Mouse (Mus musculus): Measurements from ENCODE around the gene Reln.

DNA sequence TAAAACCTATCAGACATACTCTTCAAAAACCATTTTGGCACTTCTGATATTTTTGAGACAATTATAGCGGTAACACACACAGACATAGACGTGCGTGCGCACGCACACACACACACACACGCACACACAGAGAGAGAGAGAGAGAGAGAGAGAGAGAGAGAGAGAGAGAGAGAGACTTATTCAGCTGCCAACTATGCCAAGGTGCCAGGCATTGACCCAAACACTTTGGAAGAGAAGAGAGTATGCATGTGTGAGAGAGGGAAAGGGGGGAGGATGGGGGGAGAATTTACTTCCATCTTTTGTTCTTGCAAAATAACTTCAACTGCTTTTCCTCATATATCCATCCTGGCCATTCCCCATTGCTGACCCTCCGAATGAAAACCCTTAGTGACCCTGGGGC is 28.0 kb downstream of the Reln start:
- TF ChIP-seq CTCF (IDR thresholded peaks at IDR 0.05; ENCODE audit: borderline replicate concordance, control insufficient read depth, extremely low read depth, insufficient read depth, low read length, poor library complexity) (no peak), POLR2A (IDR thresholded peaks at IDR 0.05; ENCODE audit: control insufficient read depth, extremely low read depth, insufficient read depth, low read length, poor library complexity) (no peak)

Measured in thymus, adult 2 months (tissue).